Mouse (Mus musculus) ES-E14 (cell line): ENCODE measurements around the gene Chchd4. TPM values are rescaled to one million over a fixed set of nuclear protein-coding genes. Genes with fewer than 3 reads are reported as not detected.
A peak's percentile ranks its signal among the peaks of the same experiment; 100 is the strongest.

ENCODE experiments used
- DNase-seq: peaks from one replicate; pipeline ENCODE4 v3.0.0-alpha.2; 2013; ENCODE audit warnings: low read depth, low spot score
- H3K27ac ChIP-seq: 2 replicates; pipeline ENCODE4 v1.5.1; 2012; ENCODE audit warnings: low read depth, mild to moderate bottlenecking, low read length, moderate library complexity, mixed read lengths; ENCODE audit not compliant: poor library complexity, insufficient read depth, severe bottlenecking
- H3K36me3 ChIP-seq: 2 replicates; pipeline ENCODE4 v1.6.1; 2012; ENCODE audit warnings: mild to moderate bottlenecking, low read length, moderate library complexity, mixed read lengths; ENCODE audit not compliant: control insufficient read depth, poor library complexity, insufficient read depth, severe bottlenecking
- H3K4me1 ChIP-seq, 2 experiments: fragments of 150-350 bp in 1 of 2; sonication (generic) in 1 of 2; 2 replicates each; pipeline ENCODE4 v1.6.1; 2012; ENCODE audit warnings: low read length in 2 of 2, mild to moderate bottlenecking in 1 of 2, mixed read lengths in 1 of 2; ENCODE audit not compliant: control insufficient read depth in 2 of 2, insufficient read depth in 2 of 2, poor library complexity in 1 of 2
- H3K4me3 ChIP-seq, 2 experiments: fragments of 150-350 bp in 1 of 2; sonication (generic) in 1 of 2; 2 replicates each; pipeline ENCODE4 v1.5.1; 2012; ENCODE audit warnings: low read length in 2 of 2, low read depth in 1 of 2, mild to moderate bottlenecking in 1 of 2, mixed read lengths in 1 of 2; ENCODE audit not compliant: insufficient read depth in 1 of 2, poor library complexity in 1 of 2, severe bottlenecking in 1 of 2
- H3K9ac ChIP-seq: 2 replicates; pipeline ENCODE4 v1.6.1; 2012; ENCODE audit warnings: low read depth, mild to moderate bottlenecking, low read length, mixed read lengths; ENCODE audit not compliant: poor library complexity, insufficient read depth, severe bottlenecking
- H3K9me3 ChIP-seq: fragments of 150-350 bp; sonication (generic); 2 replicates; pipeline ENCODE4 v1.6.1; 2012; ENCODE audit warnings: low read depth, mild to moderate bottlenecking, low read length; ENCODE audit not compliant: control insufficient read depth, insufficient read depth
- CHD2 ChIP-seq: IDR thresholded peaks from 2 replicates; pipeline ENCODE4 v1.6.1; 2014; ENCODE audit warnings: mild to moderate bottlenecking, low read depth, low read length, inconsistent platforms
- HCFC1 ChIP-seq: IDR thresholded peaks from 2 replicates; pipeline ENCODE4 v1.6.1; 2012; ENCODE audit warnings: low read length, inconsistent platforms, borderline replicate concordance; ENCODE audit not compliant: insufficient read depth
- MAFK ChIP-seq: IDR thresholded peaks from 2 replicates; pipeline ENCODE4 v1.6.1; 2014; ENCODE audit warnings: mild to moderate bottlenecking, low read depth, low read length, inconsistent platforms; ENCODE audit not compliant: insufficient read depth
- ZC3H11A ChIP-seq: IDR thresholded peaks from 2 replicates; pipeline ENCODE4 v1.6.1; 2012; ENCODE audit warnings: low read depth, mild to moderate bottlenecking, inconsistent platforms, low read length, borderline replicate concordance
- ZNF384 ChIP-seq: IDR thresholded peaks from 2 replicates; pipeline ENCODE4 v1.6.1; 2012; ENCODE audit warnings: low read depth, low read length, inconsistent platforms
- in situ Hi-C, 2 experiments: fragments of 600-800 bp; cut with MboI; formaldehyde crosslinking; loops; one replicate each; pipeline ENCODE4 v1.15.1; 2025; ENCODE audit warnings: low sequenced_read_pairs in 2 of 2, inconsistent platforms in 1 of 2; ENCODE audit not compliant: unreplicated experiment in 2 of 2
- total RNA-seq: library from RNA; depleted of rRNA; stranded (reverse); fragments of 300-350 nt; gene quantifications from 2 replicates; pipeline ENCODE4 v1.2.3, GENCODE M21; 2012; rRNA removed

The Chchd4 gene
- total RNA-seq, 1 experiment, result 30.2 TPM

DNA sequence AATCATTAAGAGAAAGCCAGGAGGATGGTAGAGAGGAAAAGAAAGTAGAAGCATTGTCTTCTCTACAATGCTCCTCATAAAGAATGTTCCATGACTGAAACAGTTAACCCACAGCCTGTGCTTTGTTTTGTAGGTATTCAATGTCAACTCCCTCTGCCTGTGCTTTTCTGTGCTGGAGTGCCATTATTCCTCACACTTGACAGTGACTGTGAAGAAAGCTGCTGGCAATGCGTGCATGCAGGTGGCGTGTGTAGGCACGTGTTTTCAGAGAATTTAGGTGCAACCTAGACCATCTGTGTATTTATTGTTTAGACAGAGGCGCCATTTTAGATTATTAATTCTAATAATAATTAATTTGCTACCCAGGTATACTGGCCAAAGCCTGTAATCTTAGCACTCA lies 49.2 kb downstream of the Chchd4 start:
- H3K27ac ChIP-seq, result no peak overlapping the region
- in situ Hi-C loops, result no loop called here
- TF ChIP-seq MAFK (no peak), ZC3H11A (no peak), CHD2 (no peak), HCFC1 (no peak), ZNF384 (no peak)

DNA sequence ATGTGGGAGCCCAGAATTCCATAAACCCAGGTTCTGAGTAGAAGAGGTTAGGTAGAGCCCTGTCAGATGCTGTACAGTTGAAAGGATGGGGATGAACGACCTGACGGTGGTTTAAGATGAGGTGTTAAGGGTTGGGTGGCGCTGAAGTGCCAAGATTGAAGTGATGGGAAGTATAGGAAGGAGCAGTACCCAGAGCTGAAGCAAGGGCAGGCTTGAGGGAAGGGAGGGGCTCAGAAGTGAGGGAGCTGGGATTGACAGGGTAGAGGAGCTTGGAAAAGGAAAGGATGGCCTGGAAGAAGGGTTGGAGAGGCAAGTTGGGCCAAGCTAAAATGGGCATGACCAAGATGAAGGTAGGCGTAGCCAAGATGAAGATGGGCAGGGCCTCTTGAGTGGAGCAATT lies 51.7 kb downstream of the Chchd4 start:
- Histone ChIP-seq H3K9me3 (no peaks in the 10 kb centered on the region), H3K9ac (no peak overlapping the region), H3K27ac (no peak overlapping the region), H3K4me3 (no peak overlapping the region), H3K36me3 (no peaks in the 10 kb centered on the region), H3K4me1 (no peaks in the 10 kb centered on the region)
- no peak for DNase-seq
- TF ChIP-seq ZNF384 (no peak), ZC3H11A (no peak), HCFC1 (no peak), CHD2 (no peak), MAFK (no peak)
- in situ Hi-C loops, result no loop called here

More for the DNA sequence above, 49.2 kb downstream of the Chchd4 start:
- H3K4me1 ChIP-seq, result no peaks in the 10 kb centered on the region
- no peaks in the 10 kb centered on the region for H3K36me3 ChIP-seq
- H3K9me3 ChIP-seq, result no peaks in the 10 kb centered on the region
- H3K4me3 ChIP-seq, result no peak overlapping the region
- DNase-seq, result no peak
- no peak overlapping the region for H3K9ac ChIP-seq

DNA sequence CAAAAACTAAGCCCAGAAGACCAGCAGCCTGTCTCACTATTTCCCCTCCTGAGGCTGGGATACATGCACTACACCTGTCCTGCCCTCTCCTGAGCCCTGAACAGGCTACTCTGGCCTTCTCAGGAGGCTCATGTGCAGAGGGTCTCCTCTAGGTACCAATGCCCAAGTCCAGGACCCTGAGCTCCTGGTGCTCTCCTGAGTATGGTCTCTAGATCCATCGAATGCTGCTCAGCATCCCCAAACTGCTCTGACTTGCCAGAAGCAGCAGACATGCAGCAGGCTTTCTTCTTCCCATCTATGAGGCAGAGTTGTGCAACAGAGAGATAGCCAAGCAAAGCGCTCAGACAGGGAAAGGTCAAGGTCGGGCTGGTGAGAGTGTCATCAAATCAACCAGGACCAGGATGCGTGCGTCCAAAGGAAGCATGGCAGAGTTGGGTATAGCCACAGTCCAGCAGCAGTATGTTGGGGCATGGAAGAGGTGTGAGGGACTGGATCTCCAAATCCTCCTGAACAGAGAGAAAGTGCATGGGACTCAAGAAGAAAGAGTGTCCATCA lies 56.0 kb downstream of the Chchd4 start:
- DNase-seq, result no peak
- H3K36me3 ChIP-seq, result no peaks in the 10 kb centered on the region
- no peak overlapping the region for H3K9ac ChIP-seq
- H3K4me3 ChIP-seq, result no peak overlapping the region
- in situ Hi-C loops, result loop anchor here (10.0 kb wide), 2 partner anchors 133 to 243 kb away; no protein-coding TSS in a partner anchor
- no peaks in the 10 kb centered on the region for H3K4me1 ChIP-seq
- no peaks in the 10 kb centered on the region for H3K9me3 ChIP-seq
- TF ChIP-seq MAFK (no peak), CHD2 (no peak), ZC3H11A (no peak), HCFC1 (no peak)
- H3K27ac ChIP-seq, result no peak overlapping the region

DNA sequence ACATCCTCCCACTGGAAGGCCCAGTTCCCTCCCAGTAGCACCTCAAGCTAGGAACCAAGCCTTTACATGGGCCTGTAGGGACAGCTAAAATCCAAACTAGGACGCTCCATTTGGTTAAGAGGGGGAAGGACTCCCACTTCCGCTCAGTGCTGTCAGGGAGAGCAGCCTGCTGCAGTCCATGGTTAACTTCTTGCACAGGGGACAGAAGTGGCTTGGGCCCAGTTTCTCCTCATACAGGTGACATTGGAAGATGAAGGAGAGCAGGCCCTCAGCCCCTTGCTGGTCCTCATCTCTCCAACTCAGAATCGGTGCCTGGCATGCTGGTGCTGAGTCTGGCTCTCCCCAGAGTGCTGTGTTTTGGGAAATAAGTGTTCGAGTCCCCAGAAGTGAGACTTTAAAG lies 57.2 kb downstream of the Chchd4 start:
- H3K36me3 ChIP-seq, result no peaks in the 10 kb centered on the region
- DNase-seq, result no peak
- no peak overlapping the region for H3K9ac ChIP-seq
- H3K4me1 ChIP-seq, result no peaks in the 10 kb centered on the region
- no peak for TF ChIP-seq MAFK
- no peak for TF ChIP-seq CHD2
- TF ChIP-seq ZNF384, result no peak
- no peak for TF ChIP-seq ZC3H11A
- no peak for TF ChIP-seq HCFC1
- no peak overlapping the region for H3K27ac ChIP-seq
- H3K9me3 ChIP-seq, result no peaks in the 10 kb centered on the region
- no peak overlapping the region for H3K4me3 ChIP-seq
- in situ Hi-C loops, result loop anchor here (10.0 kb wide), 2 partner anchors 131 to 241 kb away; no protein-coding TSS in a partner anchor

DNA sequence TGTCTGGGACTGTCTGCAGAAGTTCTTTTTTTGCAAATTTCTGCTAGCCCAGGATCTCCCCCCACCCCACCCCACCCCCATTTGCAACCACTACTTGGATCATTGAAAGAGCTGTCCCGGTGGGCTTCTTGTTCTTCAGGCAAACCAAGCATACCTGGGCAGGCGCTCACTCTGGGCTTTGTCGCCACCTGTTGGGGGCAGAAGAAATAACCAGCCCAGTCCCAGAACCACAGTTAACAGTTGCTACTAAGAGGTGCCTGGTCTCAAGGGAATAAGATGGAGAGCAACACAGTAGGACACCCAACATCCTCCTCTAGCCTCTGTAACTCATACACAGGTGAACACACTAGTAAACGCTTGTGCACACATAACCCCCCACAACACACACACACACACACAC lies 58.5 kb downstream of the Chchd4 start:
- H3K36me3 ChIP-seq, result no peaks in the 10 kb centered on the region
- in situ Hi-C loops, result loop anchor here (5.0 to 10.0 kb wide), 3 partner anchors 130 to 240 kb away; no protein-coding TSS in a partner anchor
- peak; percentile 38 for DNase-seq
- TF ChIP-seq HCFC1 (no peak), CHD2 (no peak), MAFK (no peak), ZC3H11A (peak; percentile 29; the same call in 1 of the 2 replicates)
- H3K4me3 ChIP-seq, result no peak overlapping the region
- no peak overlapping the region for H3K9ac ChIP-seq
- H3K4me1 ChIP-seq, result peaks cover 0 to 4% of the 10 kb centered on the region in 2 experiments; a peak in 1 of 4 replicates
- no peak overlapping the region for H3K27ac ChIP-seq
- H3K9me3 ChIP-seq, result no peaks in the 10 kb centered on the region

Other genes with a start within 250 kb of the Chchd4 start
- gene Wnt7a, start 62.2 kb downstream of the Chchd4 start, total RNA-seq, result 1.0 and 2.2 TPM in 2 replicates
- 87.5 and 116 TPM in 2 replicates for gene Tmem43, start 157 bp upstream of the Chchd4 start, total RNA-seq
- gene Xpc, start 42.3 kb upstream of the Chchd4 start, total RNA-seq, result 17.6 and 22.0 TPM in 2 replicates
- gene Lsm3, start 42.4 kb upstream of the Chchd4 start, total RNA-seq, result 192 and 240 TPM in 2 replicates
- 150 and 231 TPM in 2 replicates for gene Slc6a6, start 210.5 kb upstream of the Chchd4 start, total RNA-seq